Mouse (Mus musculus) hindbrain, embryonic 10.5 days (tissue): ENCODE results near the gene Homer2. TPM values are rescaled to one million over a fixed set of nuclear protein-coding genes. Genes with fewer than 3 reads are reported as not detected.
A peak's percentile ranks its signal among the peaks of the same experiment; 100 is the strongest.

Experiments
- DNase-seq: peaks from one replicate; pipeline ENCODE4 v3.0.0-alpha.2; 2017; ENCODE audit warnings: low spot score
- H3K27ac ChIP-seq: fragments of 300-500 bp; sonication (generic); 2 replicates; pipeline ENCODE4 v1.5.1; 2016; ENCODE audit warnings: mild to moderate bottlenecking, moderate library complexity
- H3K27me3 ChIP-seq: fragments of 300-500 bp; sonication (generic); 2 replicates; pipeline ENCODE4 v1.6.1; 2016; ENCODE audit warnings: mild to moderate bottlenecking; ENCODE audit not compliant: poor library complexity, insufficient read depth, severe bottlenecking
- H3K36me3 ChIP-seq: fragments of 300-500 bp; sonication (generic); 2 replicates; pipeline ENCODE4 v1.6.1; 2016; ENCODE audit warnings: mild to moderate bottlenecking, moderate library complexity
- H3K4me1 ChIP-seq: fragments of 300-500 bp; sonication (generic); replicated peaks from 2 replicates; pipeline ENCODE4 v1.6.1; 2016; ENCODE audit warnings: mild to moderate bottlenecking
- H3K4me3 ChIP-seq: fragments of 300-500 bp; sonication (generic); 2 replicates; pipeline ENCODE4 v1.5.1; 2016; ENCODE audit warnings: mild to moderate bottlenecking, moderate library complexity
- H3K9me3 ChIP-seq: fragments of 300-500 bp; sonication (generic); 2 replicates; pipeline ENCODE4 v1.6.1; 2016; ENCODE audit warnings: mild to moderate bottlenecking, moderate library complexity
- WGBS: fragments of 180-500 bp; shearing (Covaris S2); methylation state at CpG from one replicate; pipeline ENCODE4 v1.1.7; 2016; 5-methylcytosine and 5-hydroxymethylcytosine counted together
- polyA plus RNA-seq: library from polyadenylated mRNA; unstranded; fragments of >200 nt; fragmentation: Nextera tagmentation; extraction: Ambion mirVana; gene quantifications from 2 replicates; pipeline ENCODE4 v1.2.1, GENCODE M21; 2016

Gene Homer2
- polyA plus RNA-seq, 1 experiment from 2014 or later, result 18.5 TPM

DNA sequence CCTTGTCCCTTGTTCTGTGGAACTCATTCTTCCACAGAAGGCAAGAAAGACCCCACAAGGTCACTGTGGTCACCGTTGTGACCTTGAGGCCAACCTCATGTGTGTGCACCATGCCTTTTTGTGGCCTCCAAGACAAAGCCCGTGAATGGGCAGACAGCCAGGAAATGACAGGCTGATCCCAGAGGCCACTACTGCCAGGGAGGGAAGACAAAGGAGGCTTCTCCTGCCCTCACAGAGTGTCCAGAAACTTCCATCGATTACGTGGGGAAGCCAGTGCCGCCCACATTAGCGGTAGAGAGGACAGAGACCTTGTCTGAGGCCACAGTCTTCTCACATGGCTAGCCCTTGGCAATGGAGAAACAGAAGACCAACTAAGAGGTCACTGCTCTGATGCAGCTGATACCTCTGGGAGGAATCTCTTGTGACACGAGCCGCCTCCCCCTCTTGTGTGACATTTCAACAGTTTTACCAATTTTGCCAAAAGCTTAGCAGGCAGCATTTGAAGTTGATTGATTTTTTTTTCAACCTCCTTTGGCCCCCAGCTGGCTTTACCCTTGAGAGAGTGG is 18.1 kb downstream of the Homer2 start:
- H3K9me3 ChIP-seq, result no peaks in the 10 kb centered on the region
- peaks cover 53% of the 10 kb centered on the region for H3K4me1 ChIP-seq
- peak; percentile 70 for DNase-seq
- H3K4me3 ChIP-seq, result no peak overlapping the region
- H3K27ac ChIP-seq, result peak overlapping the region; percentile 77
- H3K36me3 ChIP-seq, result no peaks in the 10 kb centered on the region
- no peaks in the 10 kb centered on the region for H3K27me3 ChIP-seq
- 55% methylated on average over 8 of the region's 8 CpGs for WGBS

DNA sequence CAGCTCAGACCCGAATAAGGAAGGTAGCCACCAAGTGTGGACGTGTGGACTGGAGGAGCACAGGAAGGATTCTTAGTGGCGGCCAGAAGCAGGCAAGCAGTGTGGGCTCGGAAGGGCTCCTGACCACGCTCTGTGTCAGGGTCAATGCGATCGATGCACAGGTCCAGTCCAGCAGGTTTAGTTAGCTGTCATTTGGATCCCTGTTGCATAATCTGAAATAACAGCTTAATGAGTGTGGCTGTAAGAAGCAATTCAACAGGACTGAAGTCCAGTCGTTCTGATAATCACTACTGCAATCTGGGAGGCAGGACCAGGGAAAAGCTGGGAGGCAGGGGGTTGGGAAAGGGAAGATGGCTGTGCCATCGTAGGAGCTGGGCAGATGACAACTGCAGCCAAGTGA is 18.9 kb downstream of the Homer2 start:
- WGBS, result 85% methylated on average over 9 of the region's 9 CpGs
- no peak overlapping the region for H3K4me3 ChIP-seq
- no peaks in the 10 kb centered on the region for H3K27me3 ChIP-seq
- no peak overlapping the region; the same call in 1 of the 2 replicates for H3K27ac ChIP-seq
- peaks cover 55% of the 10 kb centered on the region for H3K4me1 ChIP-seq
- no peaks in the 10 kb centered on the region for H3K9me3 ChIP-seq
- H3K36me3 ChIP-seq, result no peaks in the 10 kb centered on the region
- no peak for DNase-seq

GRCm38 (mm10) chr7:81687684-81688316 is 19.5 kb downstream of the Homer2 start:
- no peaks in the 10 kb centered on the region for H3K36me3 ChIP-seq
- H3K9me3 ChIP-seq, result no peaks in the 10 kb centered on the region
- no peak overlapping the region for H3K4me3 ChIP-seq
- no peaks in the 10 kb centered on the region for H3K27me3 ChIP-seq
- DNase-seq, result no peak
- H3K4me1 ChIP-seq, result peaks cover 49% of the 10 kb centered on the region
- 88% methylated on average over 6 of the region's 6 CpGs for WGBS
- H3K27ac ChIP-seq, result no peak overlapping the region

GRCm38 (mm10) chr7:81685375-81685774 is 22.0 kb downstream of the Homer2 start:
- Histone ChIP-seq H3K9me3 (no peaks in the 10 kb centered on the region), H3K36me3 (no peaks in the 10 kb centered on the region), H3K4me3 (no peak overlapping the region), H3K27me3 (no peaks in the 10 kb centered on the region), H3K27ac (no peak overlapping the region), H3K4me1 (peaks cover 35% of the 10 kb centered on the region)
- WGBS, result 88% methylated on average over 7 of the region's 7 CpGs
- no peak for DNase-seq

GRCm38 (mm10) chr7:81683779-81684422 is 23.4 kb downstream of the Homer2 start:
- Histone ChIP-seq H3K4me3 (no peak overlapping the region), H3K36me3 (no peaks in the 10 kb centered on the region), H3K4me1 (peaks cover 20% of the 10 kb centered on the region; the same call in 1 of the 2 replicates), H3K9me3 (no peaks in the 10 kb centered on the region), H3K27me3 (no peaks in the 10 kb centered on the region), H3K27ac (no peak overlapping the region; the same call in 1 of the 2 replicates)
- DNase-seq, result no peak
- 71% methylated on average over 7 of the region's 7 CpGs for WGBS

DNA sequence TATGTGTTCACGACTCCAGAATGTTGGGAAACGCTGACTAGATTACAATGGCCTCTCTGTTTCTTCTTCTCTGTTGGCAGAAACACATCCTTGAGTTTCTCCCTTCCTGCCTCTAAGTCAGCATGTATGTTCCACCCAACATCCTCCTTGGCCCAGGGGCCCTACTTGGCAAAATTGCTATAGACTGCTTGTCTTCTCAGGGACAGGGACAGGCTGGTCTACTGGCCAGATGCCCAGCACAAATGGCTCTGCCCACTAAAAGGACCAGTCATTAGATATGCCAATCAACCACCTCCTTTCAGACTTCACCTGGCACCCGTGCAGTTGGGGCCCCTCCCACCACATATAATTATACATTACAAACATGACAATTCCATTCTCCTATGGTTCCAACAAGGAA is 25.9 kb downstream of the Homer2 start:
- Histone ChIP-seq H3K4me1 (peaks cover 11% of the 10 kb centered on the region; the same call in 1 of the 2 replicates), H3K36me3 (no peaks in the 10 kb centered on the region), H3K27me3 (no peaks in the 10 kb centered on the region), H3K27ac (no peak overlapping the region), H3K4me3 (no peak overlapping the region), H3K9me3 (no peaks in the 10 kb centered on the region)
- DNase-seq, result no peak
- WGBS, result 79% methylated on average over 3 of the region's 3 CpGs

- DNase-seq, result no peak
- H3K27me3 ChIP-seq, result no peaks in the 10 kb centered on the region
- H3K36me3 ChIP-seq, result no peaks in the 10 kb centered on the region
- H3K4me1 ChIP-seq, result peaks cover 10% of the 10 kb centered on the region
- H3K9me3 ChIP-seq, result no peaks in the 10 kb centered on the region
- H3K4me3 ChIP-seq, result no peak overlapping the region
- H3K27ac ChIP-seq, result peak overlapping the region; percentile 13; the same call in 1 of the 2 replicates
- 65% methylated on average over 15 of the region's 15 CpGs for WGBS
Observed at GRCm38 (mm10) chr7:81673359-81674013, 33.8 kb downstream of the Homer2 start.

DNA sequence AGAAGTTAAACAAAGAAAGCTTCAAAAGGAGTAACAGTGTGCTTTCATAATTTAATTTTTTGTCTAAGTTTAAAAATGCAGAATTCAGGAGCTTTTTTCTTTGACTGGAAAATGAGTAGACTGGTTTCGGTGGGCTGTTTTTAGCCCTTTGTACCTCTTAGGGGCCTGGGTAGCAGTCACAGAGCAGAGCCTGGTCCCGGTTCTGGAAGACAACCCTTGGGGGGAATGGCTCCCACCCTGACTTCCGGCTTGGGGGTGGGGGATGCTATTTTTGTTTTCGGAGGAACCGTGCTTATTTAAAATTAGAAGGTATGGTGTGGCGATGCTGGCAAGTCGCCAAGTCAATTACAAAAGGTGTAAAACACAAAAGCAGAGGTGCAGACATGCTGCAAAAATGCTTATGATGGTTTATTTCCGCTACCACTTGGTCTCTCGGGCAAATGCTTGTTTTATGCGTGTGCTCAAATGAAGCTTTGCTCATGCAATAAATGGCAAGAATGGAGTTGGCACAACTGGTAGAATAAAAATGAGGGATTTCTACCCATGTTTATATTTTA is 34.5 kb downstream of the Homer2 start:
- no peaks in the 10 kb centered on the region for H3K9me3 ChIP-seq
- 89% methylated on average over 10 of the region's 10 CpGs for WGBS
- no peak for DNase-seq
- peaks cover 10% of the 10 kb centered on the region for H3K4me1 ChIP-seq
- H3K36me3 ChIP-seq, result no peaks in the 10 kb centered on the region
- no peak overlapping the region for H3K27ac ChIP-seq
- H3K4me3 ChIP-seq, result no peak overlapping the region
- no peaks in the 10 kb centered on the region for H3K27me3 ChIP-seq

GRCm38 (mm10) chr7:81667156-81667555 is 40.2 kb downstream of the Homer2 start:
- no peak for DNase-seq
- Histone ChIP-seq H3K9me3 (no peaks in the 10 kb centered on the region), H3K27ac (no peak overlapping the region), H3K4me3 (no peak overlapping the region), H3K27me3 (no peaks in the 10 kb centered on the region), H3K4me1 (0 out of 2 replicates have a peak, but pooled peaks cover 3% of the 10 kb centered on the region), H3K36me3 (no peaks in the 10 kb centered on the region)
- WGBS, result 84% methylated on average over 4 of the region's 4 CpGs

GRCm38 (mm10) chr7:81666585-81666984 is 40.7 kb downstream of the Homer2 start:
- Histone ChIP-seq H3K9me3 (no peaks in the 10 kb centered on the region), H3K36me3 (no peaks in the 10 kb centered on the region), H3K27me3 (no peaks in the 10 kb centered on the region), H3K4me3 (no peak overlapping the region), H3K27ac (no peak overlapping the region), H3K4me1 (0 out of 2 replicates have a peak, but pooled peaks cover 3% of the 10 kb centered on the region)
- WGBS, result 86% methylated on average over 9 of the region's 9 CpGs
- DNase-seq, result no peak

GRCm38 (mm10) chr7:81663057-81663456 is 44.3 kb downstream of the Homer2 start:
- H3K9me3 ChIP-seq, result no peaks in the 10 kb centered on the region
- WGBS, result 64% methylated on average over 3 of the region's 3 CpGs
- no peak overlapping the region for H3K4me3 ChIP-seq
- no peak overlapping the region for H3K27ac ChIP-seq
- no peaks in the 10 kb centered on the region for H3K27me3 ChIP-seq
- H3K4me1 ChIP-seq, result 0 out of 2 replicates have a peak, but pooled peaks cover 3% of the 10 kb centered on the region
- H3K36me3 ChIP-seq, result no peaks in the 10 kb centered on the region
- no peak for DNase-seq

DNA sequence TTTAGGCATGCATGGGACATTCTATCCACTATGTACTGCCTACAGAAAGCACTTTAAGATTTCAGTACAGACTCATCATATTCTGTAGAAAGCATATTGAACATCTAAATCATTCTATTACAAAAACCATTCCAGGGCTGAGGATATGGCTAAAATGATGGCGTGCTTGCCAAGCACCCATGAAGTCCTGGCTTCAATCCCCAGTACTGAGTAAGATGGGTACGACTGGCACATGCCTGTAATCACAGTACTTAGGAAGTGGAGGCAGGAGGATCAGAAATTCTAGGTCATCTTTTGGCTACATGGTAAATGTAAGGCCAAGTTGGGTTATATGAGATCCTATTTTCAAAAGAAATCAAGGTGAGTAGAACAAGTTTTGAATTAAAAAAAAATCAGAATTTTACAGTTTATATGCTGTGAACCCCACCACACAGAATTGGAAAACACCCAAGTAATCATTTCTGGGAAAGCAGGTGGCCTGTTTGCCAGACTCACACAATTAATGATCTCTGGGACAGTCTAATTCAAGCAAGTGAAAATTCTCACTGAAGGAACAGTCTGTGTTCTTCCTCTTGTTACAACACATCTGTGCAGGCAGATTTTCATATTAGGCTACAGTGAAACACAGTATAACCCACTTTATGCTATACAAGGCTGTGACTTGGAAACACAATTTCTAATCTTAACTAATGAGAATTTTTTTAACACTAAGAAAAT is 49.5 kb downstream of the Homer2 start:
- H3K27ac ChIP-seq, result no peak overlapping the region
- WGBS, result 86% methylated on average over 2 of the region's 2 CpGs

More for the DNA sequence above, 49.5 kb downstream of the Homer2 start:
- DNase-seq, result no peak
- Histone ChIP-seq H3K27me3 (no peaks in the 10 kb centered on the region), H3K4me3 (no peak overlapping the region), H3K9me3 (no peaks in the 10 kb centered on the region), H3K4me1 (peaks cover 31% of the 10 kb centered on the region), H3K36me3 (no peaks in the 10 kb centered on the region)
